12 mouse cellular contexts compared by ENCODE assay signal in genomic region chr17:27960128-27961111, GRCm38 (mm10). TPM values are rescaled to one million over a fixed set of nuclear protein-coding genes. Genes with fewer than 3 reads are reported as not detected.
DNase-seq lines count a peak whose midpoint lies in the region; ATAC-seq and TF ChIP-seq lines count a peak whose summit lies in the region.
"Had no signal": no experiment of that assay in that cellular context is flagged by ENCODE, and none has a peak within 500 bp of the region (broad histone marks: within the 10 kb centered on the region; RNA-seq: fewer than 3 reads in every experiment).

No protein-coding gene starts in this region.

- no peaks in the 10 kb centered on the region for H3K36me3 ChIP-seq in forebrain, postnatal 0 days (ENCODE audit: insufficient read depth)
- H3K36me3 ChIP-seq in stomach, embryonic 15.5 days = no peaks in the 10 kb centered on the region
- H3K36me3 ChIP-seq: liver, embryonic 15.5 days had no signal

- H3K4me2 ChIP-seq in forebrain, postnatal 0 days (ENCODE audit: low read depth) = no peak overlapping the region
- H3K4me2 ChIP-seq in stomach, embryonic 15.5 days = no peak overlapping the region
- H3K4me2 ChIP-seq: liver, embryonic 15.5 days had no signal

- H3K9ac ChIP-seq in forebrain, postnatal 0 days = peak overlapping the region; percentile 35
- H3K9ac ChIP-seq in stomach, embryonic 15.5 days = no peak overlapping the region
- H3K9ac ChIP-seq: liver, embryonic 15.5 days had no signal

- no peak overlapping the region for H3K4me3 ChIP-seq in forebrain, postnatal 0 days (ENCODE audit: low read depth, low read length)
- H3K4me3 ChIP-seq in stomach, embryonic 15.5 days (replicated peaks) = no peak overlapping the region
- H3K4me3 ChIP-seq: liver, embryonic 15.5 days had no signal

- 60% methylated on average over 21 of the region's 21 CpGs for WGBS in forebrain, postnatal 0 days
- 67% methylated on average over 21 of the region's 21 CpGs for WGBS in stomach, embryonic 15.5 days

- H3K27me3 ChIP-seq in forebrain, postnatal 0 days (ENCODE audit: insufficient read depth, low read length) = no peaks in the 10 kb centered on the region
- no peaks in the 10 kb centered on the region for H3K27me3 ChIP-seq in stomach, embryonic 15.5 days (replicated peaks)
- H3K27me3 ChIP-seq: liver, embryonic 15.5 days had no signal

- H3K27ac ChIP-seq in forebrain, postnatal 0 days (ENCODE audit: low read depth, low read length) = peak overlapping the region; percentile 64
- 0 out of 2 replicates have a peak overlapping the region, but pooled peaks have one; percentile 31 for H3K27ac ChIP-seq in stomach, embryonic 15.5 days
- H3K27ac ChIP-seq: liver, embryonic 15.5 days had no signal

- ATAC-seq in forebrain, postnatal 0 days = no peak
- ATAC-seq in stomach, embryonic 15.5 days (ENCODE audit: insufficient read depth, low FRiP score, low read depth) = no peak
- no peak for ATAC-seq in megakaryocyte-erythroid progenitor cell, adult 5-6 weeks (replicated peaks; ENCODE audit: low FRiP score, low TSS enrichment, poor library complexity, severe bottlenecking)
- ATAC-seq: activated CD4-positive, CD25-positive, alpha-beta regulatory T cell, adult 4 months had no signal

- DNase-seq in frontal cortex, adult 2 months (ENCODE audit: extremely low spot score in 1 of 2, low spot score in 1 of 2) = peak; percentile 30 to 80
- DNase-seq in frontal cortex, postnatal 25 days (ENCODE audit: low spot score in 2 of 2) = no peak
- peak; percentile 78 to 83 for DNase-seq in left cerebral cortex, adult 18-20 months (ENCODE audit: low spot score in 2 of 2)
- no peak for DNase-seq in left cerebral cortex, postnatal 10 days (ENCODE audit: extremely low spot score in 1 of 2, low spot score in 2 of 2)
- no peak for DNase-seq in forebrain, postnatal 0 days
- DNase-seq in neural tube, embryonic 10.5 days (ENCODE audit: extremely low spot score, low spot score) = no peak
- DNase-seq: heart, postnatal 14 days; retina, postnatal 1 day had no signal

- H3K4me1 ChIP-seq in forebrain, postnatal 0 days (ENCODE audit: insufficient read depth) = no peaks in the 10 kb centered on the region
- no peaks in the 10 kb centered on the region for H3K4me1 ChIP-seq in stomach, embryonic 15.5 days

- no peak for TF ChIP-seq CTCF in forebrain, postnatal 0 days (IDR thresholded peaks at IDR 0.05; ENCODE audit: low read depth)

- no peaks in the 10 kb centered on the region for H3K9me3 ChIP-seq in forebrain, postnatal 0 days (ENCODE audit: low read length)
- H3K9me3 ChIP-seq in stomach, embryonic 15.5 days = no peaks in the 10 kb centered on the region
- H3K9me3 ChIP-seq: liver, embryonic 15.5 days had no signal

- intact Hi-C loops in left cerebral cortex, postnatal 10 days (cut with DNase I) = no loop called here

RNA-seq across cellular contexts. Expression of gene Taf11, which starts 50.8 kb away (rescaled TPM):
- 44.0 and 49.3 TPM in 2 replicates for polyA plus RNA-seq in frontal cortex, adult 2 months (2012; rRNA removed)
- 10 to 100 TPM; 47.6 to 49.3 TPM for total RNA-seq in left cerebral cortex, adult 18-20 months (2021)
- 10 to 100 TPM; 35.2 to 38.3 TPM for total RNA-seq in left cerebral cortex, postnatal 10 days (2021)
- 22.9 and 23.9 TPM in 2 replicates for total RNA-seq in forebrain, postnatal 0 days (2014; rRNA removed)
- 53.1 and 60.6 TPM in 2 replicates for polyA plus RNA-seq in forebrain, postnatal 0 days (2015; fragmentation: Nextera tagmentation; extraction: Ambion mirVana)
- 56.3 and 62.4 TPM in 2 replicates for polyA plus RNA-seq in stomach, embryonic 15.5 days (2015; fragmentation: Nextera tagmentation; extraction: Ambion mirVana)
- 42.6 and 44.6 TPM in 2 replicates for total RNA-seq in megakaryocyte-erythroid progenitor cell, adult 5-6 weeks (2014; fragmentation: Nextera tagmentation)
- total RNA-seq in megakaryocyte-erythroid progenitor cell, adult 5-6 weeks (2017) = 38.1 and 40.8 TPM in 2 replicates

RNA-seq across cellular contexts. Expression of gene Anks1, which starts 51.3 kb away (rescaled TPM):
- 32.3 and 35.6 TPM in 2 replicates for polyA plus RNA-seq in frontal cortex, adult 2 months (2012; rRNA removed)
- total RNA-seq in left cerebral cortex, adult 18-20 months (2021) = 10 to 100 TPM; 39.5 to 44.5 TPM
- 10 to 100 TPM; 37.3 to 37.7 TPM for total RNA-seq in left cerebral cortex, postnatal 10 days (2021)
- 45.0 and 67.4 TPM in 2 replicates for total RNA-seq in forebrain, postnatal 0 days (2014; rRNA removed)
- 16.8 and 21.1 TPM in 2 replicates for polyA plus RNA-seq in forebrain, postnatal 0 days (2015; fragmentation: Nextera tagmentation; extraction: Ambion mirVana)
- 14.9 and 18.4 TPM in 2 replicates for polyA plus RNA-seq in stomach, embryonic 15.5 days (2015; fragmentation: Nextera tagmentation; extraction: Ambion mirVana)
- total RNA-seq in megakaryocyte-erythroid progenitor cell, adult 5-6 weeks (2014; fragmentation: Nextera tagmentation) = 45.3 and 62.4 TPM in 2 replicates
- total RNA-seq in megakaryocyte-erythroid progenitor cell, adult 5-6 weeks (2017) = 21.0 and 21.1 TPM in 2 replicates

Comparison
In these comparisons a context has a peak if more than half of its experiments do, and no peak if none do; other contexts are left out.
1. DNase-seq: peak in frontal cortex, adult 2 months (2 of 2) and left cerebral cortex, adult 18-20 months (2 of 2); none in frontal cortex, postnatal 25 days (0 of 2), left cerebral cortex, postnatal 10 days (0 of 2), forebrain, postnatal 0 days (single experiment) and neural tube, embryonic 10.5 days (single experiment).